Mouse (Mus musculus): ENCODE results near the gene Olfr10.

DNA sequence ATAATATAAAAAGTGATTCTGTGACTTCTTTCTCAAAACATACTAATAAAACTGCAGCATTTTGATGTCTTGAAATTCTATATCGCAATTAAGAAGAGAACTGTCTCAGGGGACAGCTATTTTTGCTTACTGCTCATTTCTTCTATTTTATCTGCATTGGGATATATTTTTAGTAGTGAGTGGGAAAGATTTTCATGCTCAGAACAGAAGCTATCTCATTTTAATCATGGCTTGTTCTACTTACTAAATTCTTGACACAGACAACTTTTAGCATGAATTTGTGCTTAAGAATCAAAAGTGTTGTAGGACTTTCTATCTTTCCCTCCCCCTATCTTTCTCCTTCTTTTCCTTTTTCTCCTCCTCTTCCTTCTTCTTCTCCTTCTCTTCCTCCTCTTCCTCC, 25.1 kb downstream of the Olfr10 start:
- no peak for TF ChIP-seq POLR2A (IDR thresholded peaks at IDR 0.05; ENCODE audit: borderline replicate concordance, low read depth, low read length)
- TF ChIP-seq CTCF (IDR thresholded peaks at IDR 0.05; ENCODE audit: low read depth, low read length): no peak
